Mouse (Mus musculus): Measurements from ENCODE around the gene Cep170. TPM values are rescaled to one million over a fixed set of nuclear protein-coding genes. Genes with fewer than 3 reads are reported as not detected.
"Not testable (repeated sequence)": the region's sequence is repeated elsewhere in the genome, so short reads cannot be mapped to it uniquely, and the experiment has no call there.

The Cep170 gene
- polyA plus RNA-seq, 1 experiment: 12.1 TPM

- 69% methylated on average over 17 of the region's 17 CpGs for whole genome bisulfite sequencing
- no peaks in the 10 kb centered on the region for H3K4me1 ChIP-seq (ENCODE audit: control insufficient read depth, insufficient read depth, low read length)
Measured at GRCm38 (mm10) chr1:176845082-176845977, 31.5 kb upstream of the Cep170 start.

GRCm38 (mm10) chr1:176836562-176836961, 22.7 kb upstream of the Cep170 start:
- not testable (repeated sequence) for H3K27ac ChIP-seq (ENCODE audit: control insufficient read depth, insufficient read depth, low read depth, low read length, poor library complexity); H3K4me1 ChIP-seq (ENCODE audit: control insufficient read depth, insufficient read depth, low read length)
- peak overlapping the region; percentile 22 for H3K4me3 ChIP-seq (replicated peaks; ENCODE audit: control insufficient read depth, low read depth, low read length)
- 12% methylated on average over 7 of the region's 7 CpGs for WGBS

More at GRCm38 (mm10) chr1:176845082-176845977, 31.5 kb upstream of the Cep170 start:
- TF ChIP-seq CTCF (IDR thresholded peaks at IDR 0.05; ENCODE audit: control insufficient read depth, insufficient read depth, low read length): no peak
- TF ChIP-seq POLR2A (IDR thresholded peaks at IDR 0.05; ENCODE audit: borderline replicate concordance, control insufficient read depth, low read depth, low read length): no peak
- no peak overlapping the region for H3K4me3 ChIP-seq (replicated peaks; ENCODE audit: control insufficient read depth, low read depth, low read length)
- H3K27ac ChIP-seq (ENCODE audit: control insufficient read depth, insufficient read depth, low read depth, low read length, poor library complexity): no peak overlapping the region

GRCm38 (mm10) chr1:176835501-176836294, 21.8 kb upstream of the Cep170 start:
- Histone ChIP-seq H3K4me3 (replicated peaks; ENCODE audit: control insufficient read depth, low read depth, low read length) (peak overlapping the region; percentile 73), H3K27ac (ENCODE audit: control insufficient read depth, insufficient read depth, low read depth, low read length, poor library complexity) (peak overlapping the region; percentile 85), H3K4me1 (ENCODE audit: control insufficient read depth, insufficient read depth, low read length) (no peaks in the 10 kb centered on the region; the same call in 1 of the 2 replicates)
- WGBS: 13% methylated on average over 41 of the region's 41 CpGs
- TF ChIP-seq POLR2A (IDR thresholded peaks at IDR 0.05; ENCODE audit: borderline replicate concordance, control insufficient read depth, low read depth, low read length) (peak; percentile 30; the same call in 1 of the 2 replicates), CTCF (IDR thresholded peaks at IDR 0.05; ENCODE audit: control insufficient read depth, insufficient read depth, low read length) (no peak)

GRCm38 (mm10) chr1:176834880-176835279, 21.0 kb upstream of the Cep170 start:
- peak overlapping the region; percentile 73 for H3K4me3 ChIP-seq (replicated peaks; ENCODE audit: control insufficient read depth, low read depth, low read length)

GRCm38 (mm10) chr1:176833948-176834347, 20.1 kb upstream of the Cep170 start:
- no peak overlapping the region; the same call in 1 of the 2 replicates for H3K27ac ChIP-seq (ENCODE audit: control insufficient read depth, insufficient read depth, low read depth, low read length, poor library complexity)
- H3K4me3 ChIP-seq (replicated peaks; ENCODE audit: control insufficient read depth, low read depth, low read length): no peak overlapping the region
- TF ChIP-seq CTCF (IDR thresholded peaks at IDR 0.05; ENCODE audit: control insufficient read depth, insufficient read depth, low read length) (no peak), POLR2A (IDR thresholded peaks at IDR 0.05; ENCODE audit: borderline replicate concordance, control insufficient read depth, low read depth, low read length) (no peak)
- 38% methylated on average over 3 of the region's 3 CpGs for WGBS
- H3K4me1 ChIP-seq (ENCODE audit: control insufficient read depth, insufficient read depth, low read length): no peaks in the 10 kb centered on the region; the same call in 1 of the 2 replicates

More at GRCm38 (mm10) chr1:176834880-176835279, 21.0 kb upstream of the Cep170 start:
- no peaks in the 10 kb centered on the region; the same call in 1 of the 2 replicates for H3K4me1 ChIP-seq (ENCODE audit: control insufficient read depth, insufficient read depth, low read length)
- no peak for TF ChIP-seq POLR2A (IDR thresholded peaks at IDR 0.05; ENCODE audit: borderline replicate concordance, control insufficient read depth, low read depth, low read length)
- peak overlapping the region; percentile 0; the same call in 1 of the 2 replicates for H3K27ac ChIP-seq (ENCODE audit: control insufficient read depth, insufficient read depth, low read depth, low read length, poor library complexity)
- WGBS: 56% methylated on average over 6 of the region's 6 CpGs

- no peak overlapping the region for H3K4me3 ChIP-seq (replicated peaks; ENCODE audit: control insufficient read depth, low read depth, low read length)
- TF ChIP-seq POLR2A (IDR thresholded peaks at IDR 0.05; ENCODE audit: borderline replicate concordance, control insufficient read depth, low read depth, low read length): no peak
- TF ChIP-seq CTCF (IDR thresholded peaks at IDR 0.05; ENCODE audit: control insufficient read depth, insufficient read depth, low read length): no peak
- H3K27ac ChIP-seq (ENCODE audit: control insufficient read depth, insufficient read depth, low read depth, low read length, poor library complexity): no peak overlapping the region
- H3K4me1 ChIP-seq (ENCODE audit: control insufficient read depth, insufficient read depth, low read length): no peaks in the 10 kb centered on the region; the same call in 1 of the 2 replicates
Measured at GRCm38 (mm10) chr1:176833257-176833656, 19.4 kb upstream of the Cep170 start.

- Histone ChIP-seq H3K4me1 (ENCODE audit: control insufficient read depth, insufficient read depth, low read length) (no peaks in the 10 kb centered on the region; the same call in 1 of the 2 replicates), H3K27ac (ENCODE audit: control insufficient read depth, insufficient read depth, low read depth, low read length, poor library complexity) (no peak overlapping the region), H3K4me3 (replicated peaks; ENCODE audit: control insufficient read depth, low read depth, low read length) (no peak overlapping the region)
- 12% methylated on average over 8 of the region's 8 CpGs for whole genome bisulfite sequencing
- TF ChIP-seq CTCF (IDR thresholded peaks at IDR 0.05; ENCODE audit: control insufficient read depth, insufficient read depth, low read length): no peak
- TF ChIP-seq POLR2A (IDR thresholded peaks at IDR 0.05; ENCODE audit: borderline replicate concordance, control insufficient read depth, low read depth, low read length): no peak
Measured at GRCm38 (mm10) chr1:176832607-176833006, 18.7 kb upstream of the Cep170 start.

- no peak overlapping the region for H3K4me3 ChIP-seq (replicated peaks; ENCODE audit: control insufficient read depth, low read depth, low read length)
- H3K27ac ChIP-seq (ENCODE audit: control insufficient read depth, insufficient read depth, low read depth, low read length, poor library complexity): no peak overlapping the region
- 31% methylated on average over 2 of the region's 2 CpGs for WGBS
- H3K4me1 ChIP-seq (ENCODE audit: control insufficient read depth, insufficient read depth, low read length): peaks cover 2% of the 10 kb centered on the region; the same call in 1 of the 2 replicates
- no peak for TF ChIP-seq POLR2A (IDR thresholded peaks at IDR 0.05; ENCODE audit: borderline replicate concordance, control insufficient read depth, low read depth, low read length)
- TF ChIP-seq CTCF (IDR thresholded peaks at IDR 0.05; ENCODE audit: control insufficient read depth, insufficient read depth, low read length): no peak
Measured at GRCm38 (mm10) chr1:176832071-176832470, 18.2 kb upstream of the Cep170 start.

All from bone marrow, adult 2 months (tissue).